Mouse (Mus musculus) myocyte (in vitro differentiated cells): Measurements from ENCODE around the gene Trmt1.

ENCODE experiments used
- MAX ChIP-seq: IDR thresholded peaks from one replicate; pipeline ENCODE4 v1.6.1; 2011; ENCODE audit warnings: low read depth, mild to moderate bottlenecking, control low read depth
- POLR2A ChIP-seq: IDR thresholded peaks from one replicate; pipeline ENCODE4 v1.6.1; 2011; ENCODE audit warnings: low read depth, mild to moderate bottlenecking, control low read depth, moderate library complexity; ENCODE audit not compliant: insufficient read length
- USF1 ChIP-seq: IDR thresholded peaks from one replicate; pipeline ENCODE4 v1.6.1; 2011; ENCODE audit warnings: low read depth, mild to moderate bottlenecking, control low read depth, moderate library complexity

DNA sequence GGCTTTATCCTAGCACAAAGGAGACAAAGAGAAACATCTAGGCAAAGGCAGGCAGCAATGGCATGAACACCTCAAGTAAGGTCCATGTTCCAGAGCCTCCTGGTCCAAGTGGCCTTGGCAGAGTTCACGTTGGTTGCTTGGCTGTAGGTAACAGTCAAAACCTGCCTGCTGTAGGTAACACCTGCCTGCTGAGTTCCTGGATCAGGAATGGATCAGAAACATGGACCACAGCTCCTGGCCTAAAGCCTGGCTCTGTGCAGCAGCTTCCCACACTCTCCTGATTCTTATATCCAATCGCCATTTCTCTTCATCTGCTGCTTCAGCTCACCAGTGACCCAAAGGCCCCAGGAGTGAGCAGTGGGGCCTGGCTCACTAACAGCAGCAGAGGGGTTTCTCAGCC lies 48.6 kb downstream of the Trmt1 start:
- no peak for TF ChIP-seq POLR2A
- no peak for TF ChIP-seq USF1
- no peak for TF ChIP-seq MAX
